Comparison of ENCODE assay signal across 27 mouse cellular contexts in the genomic region with DNA sequence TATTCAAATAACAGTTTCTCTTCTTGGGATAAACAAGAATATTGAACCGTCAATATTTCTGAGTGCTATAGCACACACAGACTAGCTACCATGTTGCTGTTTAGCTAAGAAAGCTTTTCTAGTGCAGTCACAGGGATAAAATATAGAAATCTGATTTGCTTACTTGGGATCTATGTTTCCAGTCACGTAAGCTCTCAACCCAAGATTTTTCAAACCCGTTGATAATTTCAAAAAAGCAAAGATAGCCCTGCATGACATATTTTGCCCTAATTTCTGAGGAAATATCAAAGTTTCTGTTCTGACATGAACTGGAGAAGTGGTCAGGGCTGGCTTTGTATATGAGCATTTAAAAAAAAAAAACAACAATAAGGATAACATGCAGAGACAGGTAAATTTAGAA.
DNase-seq lines count a peak whose midpoint lies in the region; ATAC-seq and TF ChIP-seq lines count a peak whose summit lies in the region.
"Had no signal": no experiment of that assay in that cellular context is flagged by ENCODE, and none has a peak within 500 bp of the region (broad histone marks: within the 10 kb centered on the region; RNA-seq: fewer than 3 reads in every experiment).

No protein-coding gene starts in this region.

- no peak overlapping the region for H3K27ac ChIP-seq in embryonic facial prominence, embryonic 10.5 days (replicated peaks)
- H3K27ac ChIP-seq in embryonic fibroblast, embryonic 13.5 days (ENCODE audit: insufficient read depth, low read length) = peak overlapping the region; percentile 95
- peak overlapping the region; percentile 100 for H3K27ac ChIP-seq in limb, embryonic 14.5 days (replicated peaks; ENCODE audit: low read depth, low read length)
- H3K27ac ChIP-seq: forebrain, embryonic 13.5 days; heart, adult 2 months; hindbrain, embryonic 14.5 days; liver, embryonic 13.5 days; midbrain, embryonic 10.5 days; neural tube, embryonic 12.5 days had no signal

- no peaks in the 10 kb centered on the region for H3K9me3 ChIP-seq in embryonic facial prominence, embryonic 10.5 days
- no peaks in the 10 kb centered on the region for H3K9me3 ChIP-seq in limb, embryonic 14.5 days (ENCODE audit: control insufficient read depth, low read length)
- H3K9me3 ChIP-seq: forebrain, embryonic 13.5 days; heart, embryonic 13.5 days; liver, embryonic 13.5 days; midbrain, embryonic 10.5 days; neural tube, embryonic 12.5 days had no signal

- peaks cover 15% of the 10 kb centered on the region for H3K36me3 ChIP-seq in embryonic facial prominence, embryonic 10.5 days (replicated peaks)
- peaks cover 30% of the 10 kb centered on the region for H3K36me3 ChIP-seq in limb, embryonic 14.5 days (ENCODE audit: control insufficient read depth, insufficient read depth, low read length)
- H3K36me3 ChIP-seq: liver, embryonic 13.5 days; midbrain, embryonic 10.5 days; neural tube, embryonic 12.5 days had no signal

- H3K4me2 ChIP-seq in limb, embryonic 14.5 days (replicated peaks; ENCODE audit: low read depth, low read length, severe bottlenecking) = peak overlapping the region; percentile 66
- H3K4me2 ChIP-seq: forebrain, embryonic 13.5 days; heart, embryonic 13.5 days; hindbrain, embryonic 14.5 days; liver, embryonic 13.5 days; neural tube, embryonic 12.5 days had no signal

- H3K4me3 ChIP-seq in embryonic facial prominence, embryonic 10.5 days = no peak overlapping the region
- no peak overlapping the region for H3K4me3 ChIP-seq in embryonic fibroblast, embryonic 13.5 days (ENCODE audit: insufficient read depth, low read length)
- no peak overlapping the region for H3K4me3 ChIP-seq in limb, embryonic 14.5 days (replicated peaks; ENCODE audit: low read length)
- H3K4me3 ChIP-seq: erythroblast, embryonic 14.5 days; forebrain, embryonic 13.5 days; heart, adult 2 months; heart, embryonic 13.5 days; liver, embryonic 13.5 days; midbrain, embryonic 10.5 days; neural tube, embryonic 12.5 days had no signal

- no peak for TF ChIP-seq CTCF in embryonic fibroblast, embryonic 13.5 days (IDR thresholded peaks at IDR 0.05; ENCODE audit: borderline replicate concordance, insufficient read depth, low read length)

- peak overlapping the region; percentile 95; the same call in 1 of the 2 replicates for H3K9ac ChIP-seq in limb, embryonic 14.5 days (ENCODE audit: low read depth, low read length, severe bottlenecking)
- H3K9ac ChIP-seq: forebrain, embryonic 13.5 days; hindbrain, embryonic 14.5 days; liver, embryonic 13.5 days; neural tube, embryonic 12.5 days had no signal

- H3K4me1 ChIP-seq in embryonic facial prominence, embryonic 10.5 days = peaks cover 12% of the 10 kb centered on the region
- peaks cover 6% of the 10 kb centered on the region; the same call in 1 of the 2 replicates for H3K4me1 ChIP-seq in embryonic fibroblast, embryonic 13.5 days (ENCODE audit: control insufficient read depth, insufficient read depth, low read length)
- H3K4me1 ChIP-seq in limb, embryonic 14.5 days (ENCODE audit: control insufficient read depth, insufficient read depth, low read length) = peaks cover 10% of the 10 kb centered on the region; the same call in 1 of the 2 replicates
- H3K4me1 ChIP-seq: forebrain, embryonic 13.5 days; liver, embryonic 13.5 days; neural tube, embryonic 12.5 days had no signal

- DNase-seq in NIH3T3 (ENCODE audit: low read depth) = peak; percentile 62
- peak; percentile 1 for DNase-seq in embryonic facial prominence, embryonic 10.5 days (ENCODE audit: low spot score)
- no peak for DNase-seq in limb, embryonic 14.5 days (ENCODE audit: low spot score)
- no peak for DNase-seq in right cerebral cortex, adult 18-20 months
- DNase-seq in kidney, adult 8-10 months = no peak
- no peak for DNase-seq in embryo, embryonic 11 days
- DNase-seq: adrenal gland, postnatal 14 days; cerebellum, adult 11 months; cerebellum, adult 9-11 months; heart, adult 2 months; heart, postnatal 10 days; kidney, adult 18-20 months; kidney, postnatal 36 days; left cerebral cortex, postnatal 4 days; liver, embryonic 13.5 days; lung, adult 2 months; right cerebral cortex, postnatal 14 days; thymus, postnatal 4 days had no signal

- WGBS in embryonic facial prominence, embryonic 10.5 days = 83% methylated on average over 3 of the region's 3 CpGs
- WGBS in limb, embryonic 14.5 days = 43% methylated on average over 3 of the region's 3 CpGs

- TF ChIP-seq POLR2A in embryonic fibroblast, embryonic 13.5 days (IDR thresholded peaks at IDR 0.05; ENCODE audit: low read depth, low read length) = peak; percentile 63; the same call in 1 of the 2 replicates
- TF ChIP-seq POLR2A in limb, embryonic 14.5 days (IDR thresholded peaks at IDR 0.05; ENCODE audit: borderline replicate concordance, extremely low read depth, insufficient read depth, insufficient read length) = no peak

- H3K27me3 ChIP-seq in embryonic facial prominence, embryonic 10.5 days (replicated peaks; ENCODE audit: low read depth, poor library complexity, severe bottlenecking) = no peaks in the 10 kb centered on the region
- H3K27me3 ChIP-seq in limb, embryonic 14.5 days (ENCODE audit: control insufficient read depth, insufficient read depth, low read length) = no peaks in the 10 kb centered on the region
- H3K27me3 ChIP-seq: CH12.LX; forebrain, embryonic 13.5 days; heart, embryonic 13.5 days; liver, embryonic 13.5 days; neural tube, embryonic 12.5 days had no signal

- ATAC-seq in limb, embryonic 14.5 days (ENCODE audit: low FRiP score, low read depth) = no peak
- ATAC-seq: forebrain, embryonic 13.5 days; midbrain, embryonic 16.5 days had no signal

Comparison
In these comparisons a context has a peak if more than half of its experiments do, and no peak if none do; other contexts are left out.
1. DNase-seq: peak in NIH3T3 (single experiment) and embryonic facial prominence, embryonic 10.5 days (single experiment); none in limb, embryonic 14.5 days (single experiment), right cerebral cortex, adult 18-20 months (single experiment), kidney, adult 8-10 months (0 of 2) and embryo, embryonic 11 days (single experiment).